Mouse (Mus musculus) adipocyte (in vitro differentiated cells): ENCODE data around the gene Coro6.

ENCODE experiments used
- DNase-seq: peaks from one replicate; pipeline ENCODE4 v3.0.0-alpha.2; 2016; ENCODE audit warnings: low spot score

Coro6 gene

DNA sequence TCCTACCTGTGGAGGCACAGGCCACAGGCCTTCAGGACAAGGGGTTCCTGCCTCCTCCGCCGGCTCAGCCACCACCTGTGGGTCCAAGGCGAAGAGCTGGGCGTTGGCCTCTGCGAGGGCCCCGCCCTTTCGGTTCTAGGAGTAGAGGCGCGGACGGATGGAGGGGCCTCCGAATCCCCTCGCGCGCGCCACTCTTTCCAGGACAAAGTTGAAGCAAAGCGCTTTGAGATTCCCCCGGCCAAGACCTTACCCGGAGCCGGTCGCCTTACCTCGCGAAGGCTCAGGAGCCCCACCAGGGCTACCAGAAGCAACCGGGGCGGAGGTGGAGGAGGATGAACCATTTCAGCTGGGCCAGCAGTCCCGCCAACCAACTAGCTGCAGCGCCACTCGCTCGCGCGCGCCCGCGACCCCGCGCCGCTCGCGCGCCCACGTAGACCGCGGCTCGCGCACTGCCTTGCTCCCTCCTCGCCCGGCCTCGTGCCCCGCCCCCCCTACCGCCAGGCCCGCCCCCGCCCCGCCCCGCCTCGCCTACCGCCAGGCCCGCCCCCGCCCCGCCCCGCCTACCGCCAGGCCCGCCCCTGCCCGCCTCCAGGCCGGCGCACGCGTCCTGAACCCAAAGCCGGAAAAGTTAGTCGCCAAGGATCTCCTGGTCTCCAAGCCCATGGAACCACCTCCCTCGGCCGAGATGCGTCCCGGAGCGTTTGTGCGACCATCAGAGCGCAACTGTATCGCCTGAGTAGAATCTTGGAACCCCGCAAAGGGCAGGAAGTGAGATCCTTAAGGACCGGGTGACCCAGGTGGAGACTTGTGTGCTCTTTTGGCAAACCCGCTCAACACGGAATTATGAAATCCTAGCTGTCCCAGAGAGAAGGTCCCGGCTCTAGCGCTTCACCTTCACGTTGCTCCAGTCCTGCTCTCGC, 50.9 kb downstream of the Coro6 start:
- peak; percentile 86 for DNase-seq

DNA sequence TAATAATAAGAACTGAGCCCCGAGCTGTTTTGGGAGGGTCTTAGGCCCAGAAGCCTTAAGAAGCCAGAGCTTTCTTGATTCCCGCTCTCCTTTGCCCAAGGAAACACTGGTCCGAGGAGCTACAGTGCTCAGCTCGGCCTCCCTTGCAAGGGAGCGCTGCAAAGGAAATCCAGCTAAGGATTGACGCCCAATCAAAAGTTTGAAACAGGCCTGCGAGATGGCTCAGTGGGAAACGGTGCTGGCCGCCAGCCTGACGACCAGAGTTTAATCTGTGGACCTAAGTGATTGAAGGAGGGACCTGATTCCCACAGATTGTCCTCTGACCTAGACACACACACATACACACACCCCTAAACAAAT, 51.6 kb downstream of the Coro6 start:
- DNase-seq: no peak

DNA sequence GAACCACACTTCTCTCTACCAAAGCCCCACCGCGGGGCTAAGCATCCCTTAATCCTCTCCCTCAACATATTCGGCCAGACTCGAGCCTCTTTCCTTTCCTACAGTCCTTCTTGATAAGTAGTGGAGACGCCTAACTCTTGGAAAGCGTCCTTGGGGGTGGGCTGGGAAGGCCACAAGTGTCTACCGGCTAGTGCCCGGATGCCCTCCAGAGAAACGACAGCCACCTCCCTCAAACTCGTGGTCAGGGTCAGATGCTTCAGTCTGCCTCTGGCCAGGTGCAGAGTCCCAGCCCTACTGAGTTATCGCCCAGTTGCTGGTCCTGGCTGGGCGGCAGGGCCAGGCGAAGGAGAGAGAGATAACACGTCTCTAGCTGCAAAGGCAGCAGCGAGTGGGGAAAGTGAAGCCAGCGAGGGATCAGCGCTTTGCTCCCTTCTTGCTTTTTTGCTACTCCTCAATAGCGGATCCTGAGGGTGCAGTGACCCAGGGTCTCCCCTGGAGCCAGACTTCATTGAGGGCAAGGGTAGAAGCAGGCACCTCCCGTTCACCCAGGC, 52.1 kb downstream of the Coro6 start:
- DNase-seq: no peak

DNA sequence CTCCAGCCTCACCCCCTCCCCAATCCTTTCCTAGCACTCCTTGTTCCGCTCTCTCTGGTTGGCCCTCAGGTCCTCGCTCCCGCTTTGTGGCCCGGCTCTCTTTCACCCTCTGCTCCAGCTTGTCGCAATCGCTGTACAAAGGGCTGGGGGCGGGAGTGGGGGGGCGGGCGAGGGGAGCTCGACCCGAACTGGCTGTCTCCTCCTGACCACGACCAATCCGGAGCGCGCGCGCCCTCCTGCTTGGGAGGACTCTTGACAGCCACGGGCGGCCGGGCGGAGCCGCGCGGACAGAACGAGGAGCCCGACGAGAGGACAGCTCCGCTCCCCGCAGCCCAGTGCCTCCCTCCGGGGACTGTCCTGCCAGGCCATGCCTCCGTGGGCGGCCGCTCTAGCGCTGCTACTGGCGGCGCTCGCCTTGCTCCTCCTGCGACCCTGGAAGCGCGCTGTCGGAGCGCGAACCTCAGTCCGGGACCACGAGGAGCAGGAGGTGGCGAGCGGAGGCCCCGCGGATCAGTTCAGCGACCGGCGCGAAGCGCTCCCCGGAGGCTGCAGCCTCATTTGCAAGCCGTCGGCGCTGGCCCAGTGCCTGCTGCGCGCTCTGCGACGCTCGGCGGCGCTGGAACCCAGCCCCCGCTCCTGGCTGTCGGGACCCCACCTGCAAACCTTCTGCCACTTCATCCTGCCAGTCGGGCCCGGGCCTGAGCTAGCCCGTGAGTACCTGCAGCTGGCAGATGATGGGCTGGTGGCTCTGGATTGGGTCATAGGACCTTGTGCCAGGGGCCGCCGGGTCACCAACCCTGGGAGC, 52.8 kb downstream of the Coro6 start, which contains the start of gene Abhd15:
TSS of gene Abhd15 (plus strand) at position 290 of the 805 bp plus-strand sequence.
- peak; percentile 85 for DNase-seq

DNA sequence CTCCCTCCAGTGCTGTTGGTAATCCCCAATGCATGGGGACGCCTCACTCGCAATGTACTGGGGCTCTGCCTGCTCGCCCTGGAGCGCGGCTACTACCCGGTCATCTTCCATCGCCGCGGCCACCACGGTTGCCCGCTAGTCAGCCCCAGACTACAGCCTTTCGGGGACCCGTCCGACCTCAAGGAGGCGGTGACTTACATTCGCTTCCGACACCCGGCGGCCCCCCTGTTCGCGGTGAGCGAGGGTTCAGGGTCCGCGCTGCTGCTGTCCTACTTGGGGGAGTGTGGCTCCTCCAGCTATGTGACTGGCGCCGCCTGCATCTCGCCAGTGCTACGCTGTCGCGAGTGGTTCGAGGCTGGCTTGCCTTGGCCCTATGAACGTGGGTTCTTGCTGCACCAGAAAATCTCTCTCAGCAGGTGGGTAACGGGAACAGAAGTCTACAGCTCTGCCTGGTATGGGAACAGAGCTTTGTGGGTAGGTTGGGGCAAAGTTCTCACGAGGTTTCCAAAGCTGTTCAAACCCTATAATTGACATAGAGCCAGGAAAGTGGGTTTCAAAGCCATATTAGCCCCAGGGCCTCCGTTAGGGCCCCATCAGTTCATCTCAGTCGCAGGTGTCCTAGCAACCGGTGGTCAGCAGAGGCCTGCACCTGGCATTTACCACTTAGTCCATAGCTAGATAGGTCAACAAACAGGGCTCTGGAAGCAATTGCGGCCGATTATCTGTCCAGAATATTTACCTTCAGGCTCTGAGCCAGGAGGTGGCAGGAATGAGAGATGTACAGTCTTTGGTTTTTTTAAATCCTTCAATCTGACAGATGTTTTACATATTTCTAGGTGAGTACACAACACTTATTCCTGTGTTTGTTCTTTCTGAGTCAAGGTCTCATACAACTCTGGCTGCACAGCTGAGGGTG, 53.7 kb downstream of the Coro6 start, which contains the start of gene Trp53i13:
TSS of gene Trp53i13 (minus strand) at position 344 of the 916 bp plus-strand sequence.
- DNase-seq: no peak

DNA sequence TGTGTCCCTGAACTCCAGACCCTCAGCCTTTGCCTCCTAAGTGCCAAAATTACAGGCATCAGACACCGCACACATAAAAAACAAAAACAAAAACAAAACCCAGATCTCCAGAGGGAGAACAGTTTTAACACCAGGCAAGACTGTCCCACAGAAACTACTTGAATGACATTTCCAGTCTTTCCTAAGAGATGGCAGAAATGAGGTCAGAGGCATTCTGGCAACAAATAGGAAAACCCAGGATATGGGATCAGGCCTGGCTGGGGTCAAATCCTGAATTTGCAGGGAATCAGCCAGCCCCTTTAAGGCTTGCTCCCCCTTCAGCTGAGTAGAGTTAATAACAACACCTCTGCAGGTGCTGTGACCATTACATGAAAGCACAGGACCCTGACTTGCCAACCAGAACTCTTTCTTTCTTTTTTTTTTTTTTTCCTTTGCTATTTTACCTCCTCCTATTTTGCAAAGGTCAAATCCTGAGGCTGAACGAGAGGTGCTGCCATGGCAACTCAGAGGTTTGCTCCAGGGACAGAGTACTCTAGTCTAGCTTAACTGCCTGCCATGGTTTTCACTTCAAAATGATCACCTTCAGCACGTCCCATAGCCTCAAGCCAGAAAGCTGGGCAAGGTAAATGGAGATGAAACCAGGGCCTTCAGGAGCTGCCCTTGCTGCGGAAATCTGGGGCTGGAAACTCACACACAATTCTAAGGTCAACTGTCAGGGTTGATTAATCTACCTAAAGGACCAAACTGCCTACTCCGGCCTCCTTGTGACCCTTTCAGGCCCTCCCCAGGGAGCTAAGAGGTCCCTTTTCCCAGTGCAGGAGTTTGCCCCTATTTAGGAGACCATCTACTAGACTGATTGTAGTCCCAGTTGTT, 54.6 kb downstream of the Coro6 start:
- peak; percentile 73 for DNase-seq

DNA sequence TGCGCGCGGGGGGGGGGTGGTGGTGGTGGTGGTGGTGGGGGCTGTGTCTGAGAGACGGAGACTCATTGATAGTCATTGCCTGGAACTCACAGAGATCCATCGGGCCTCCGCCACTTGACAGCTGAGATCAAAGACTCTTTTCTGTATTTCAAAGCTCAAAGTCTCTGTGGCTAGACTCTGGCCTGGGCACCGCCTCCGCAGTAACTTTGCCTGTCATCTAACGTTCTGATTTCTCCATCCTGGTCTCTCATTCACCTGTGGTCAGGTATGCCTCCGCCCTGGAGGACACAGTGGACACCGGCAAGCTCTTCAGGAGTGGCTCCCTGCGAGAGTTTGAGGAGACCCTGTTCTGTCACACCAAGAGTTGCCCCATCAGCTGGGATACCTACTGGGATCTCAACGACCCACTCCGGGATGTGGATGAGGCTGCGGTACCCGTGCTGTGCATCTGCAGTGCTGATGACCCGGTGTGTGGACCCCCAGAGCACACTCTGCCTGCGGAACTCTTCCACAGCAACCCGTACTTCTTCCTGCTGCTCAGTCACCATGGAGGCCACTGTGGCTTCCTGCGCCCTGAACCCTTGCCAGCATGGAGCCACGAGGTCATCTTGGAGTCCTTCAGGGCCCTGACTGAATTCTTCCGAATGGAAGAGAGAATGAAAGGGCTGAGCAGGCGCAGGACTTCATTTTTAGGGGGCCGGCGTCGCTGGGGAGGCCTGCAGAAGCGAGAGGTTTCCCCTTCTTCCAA, 56.0 kb downstream of the Coro6 start:
- DNase-seq: no peak

DNA sequence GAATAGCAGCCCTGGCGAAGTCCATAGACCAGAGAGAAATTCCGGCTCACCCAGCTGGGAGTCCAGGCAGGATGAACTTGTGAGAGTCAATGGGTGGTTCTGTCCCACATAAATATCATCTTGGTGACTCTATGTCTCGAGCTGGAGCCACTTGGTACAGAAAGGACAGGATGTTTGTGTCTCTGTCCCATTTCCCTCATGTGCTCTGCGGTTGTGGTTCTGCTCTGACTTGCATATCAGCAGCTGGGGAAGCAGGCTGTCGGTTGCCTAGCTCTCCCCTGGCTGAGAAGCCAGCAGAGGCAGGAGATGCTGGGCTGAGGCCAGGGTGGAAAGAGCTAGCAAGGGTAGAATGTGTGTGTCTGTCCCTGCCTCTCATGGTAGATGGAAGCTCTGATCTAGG, 56.8 kb downstream of the Coro6 start, which contains the start of gene Gm10392:
TSS of gene Gm10392 (minus strand) at position 156 of the 400 bp plus-strand sequence.
- DNase-seq: no peak
